Mouse (Mus musculus) myocyte (in vitro differentiated cells): ENCODE measurements around the gene Fam193b.

Source experiments
- CEBPB ChIP-seq: IDR thresholded peaks from 2 replicates; pipeline ENCODE4 v1.6.1; 2011; ENCODE audit warnings: mild to moderate bottlenecking, moderate library complexity; ENCODE audit not compliant: poor library complexity, insufficient read depth, severe bottlenecking
- E2F4 ChIP-seq: IDR thresholded peaks from one replicate; pipeline ENCODE4 v1.6.1; 2011; ENCODE audit warnings: mild to moderate bottlenecking, control low read depth, moderate library complexity; ENCODE audit not compliant: insufficient read depth
- MAX ChIP-seq: IDR thresholded peaks from one replicate; pipeline ENCODE4 v1.6.1; 2011; ENCODE audit warnings: low read depth, mild to moderate bottlenecking, control low read depth
- MYOD1 ChIP-seq, 3 experiments: IDR thresholded peaks; one replicate each; pipeline ENCODE4 v1.6.1; 2011; ENCODE audit warnings: control low read depth in 2 of 3, low read depth in 2 of 3, mild to moderate bottlenecking in 2 of 3, moderate library complexity in 1 of 3; ENCODE audit not compliant: insufficient read length in 2 of 3, control insufficient read depth in 1 of 3
- MYOG ChIP-seq, 3 experiments: IDR thresholded peaks; one replicate each; pipeline ENCODE4 v1.6.1; 2011; ENCODE audit warnings: control low read depth in 2 of 3, low read depth in 2 of 3, mild to moderate bottlenecking in 2 of 3; ENCODE audit not compliant: insufficient read length in 2 of 3, control insufficient read depth in 1 of 3, insufficient read depth in 1 of 3
- POLR2A ChIP-seq: IDR thresholded peaks from one replicate; pipeline ENCODE4 v1.6.1; 2011; ENCODE audit warnings: low read depth, mild to moderate bottlenecking, control low read depth, moderate library complexity; ENCODE audit not compliant: insufficient read length
- SRF ChIP-seq: IDR thresholded peaks from one replicate; pipeline ENCODE4 v1.6.1; 2011; ENCODE audit warnings: low read depth; ENCODE audit not compliant: control insufficient read depth, insufficient read length
- TCF12 ChIP-seq: IDR thresholded peaks from one replicate; pipeline ENCODE4 v1.6.1; 2011; ENCODE audit warnings: mild to moderate bottlenecking, control low read depth; ENCODE audit not compliant: poor library complexity, insufficient read depth, severe bottlenecking
- USF1 ChIP-seq: IDR thresholded peaks from one replicate; pipeline ENCODE4 v1.6.1; 2011; ENCODE audit warnings: low read depth, mild to moderate bottlenecking, control low read depth, moderate library complexity

DNA sequence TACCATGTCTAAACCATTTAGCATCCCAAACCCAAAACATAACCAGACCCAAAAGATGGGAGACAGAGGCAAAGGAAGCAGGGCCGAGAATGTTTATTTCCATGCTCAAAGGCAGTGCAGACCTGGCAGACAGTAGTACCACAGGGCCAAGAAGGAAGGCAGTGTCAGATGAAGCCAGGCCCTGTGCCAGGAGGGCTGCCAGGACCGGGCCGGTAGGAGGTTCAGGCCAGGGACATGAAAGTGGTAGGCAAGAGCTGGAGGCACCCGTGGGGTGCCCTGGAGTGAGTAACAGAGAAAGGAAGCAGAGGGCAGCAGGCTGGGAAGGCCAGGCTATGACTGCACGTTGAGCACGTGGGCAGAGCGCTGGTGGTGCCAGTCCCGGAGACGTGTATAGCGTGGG, 64.2 kb downstream of the Fam193b start:
- TF ChIP-seq TCF12 (no peak), MYOD1 (IDR thresholded peaks at IDR 0.05; ENCODE audit: control insufficient read depth in 1 of 3, insufficient read length in 2 of 3, low read depth in 2 of 3) (no peak), POLR2A (no peak), E2F4 (no peak), USF1 (no peak), MAX (no peak), SRF (no peak), MYOG (IDR thresholded peaks at IDR 0.05; ENCODE audit: control insufficient read depth in 1 of 3, insufficient read depth in 1 of 3, insufficient read length in 2 of 3, low read depth in 2 of 3) (no peak), CEBPB (no peak)
